Mouse (Mus musculus): ENCODE measurements around the gene Evx1. TPM values are rescaled to one million over a fixed set of nuclear protein-coding genes. Genes with fewer than 3 reads are reported as not detected.
A peak's percentile ranks its signal among the peaks of the same experiment; 100 is the strongest.

Gene Evx1
- polyA plus RNA-seq, 1 experiment from 2014 or later: not detected

GRCm38 (mm10) chr6:52366021-52366420 is 52.7 kb downstream of the Evx1 start:
- Histone ChIP-seq H3K4me3 (replicated peaks; ENCODE audit: low read length) (no peak overlapping the region), H3K9ac (replicated peaks; ENCODE audit: low read depth, low read length) (no peak overlapping the region), H3K4me1 (replicated peaks; ENCODE audit: control insufficient read depth, insufficient read depth, low read length) (peaks cover 20% of the 10 kb centered on the region), H3K36me3 (ENCODE audit: control insufficient read depth, insufficient read depth) (no peaks in the 10 kb centered on the region), H3K27me3 (replicated peaks; ENCODE audit: control insufficient read depth, insufficient read depth, low read length) (no peaks in the 10 kb centered on the region), H3K27ac (ENCODE audit: low read length) (peak overlapping the region; percentile 74; the same call in 1 of the 2 replicates), H3K4me2 (ENCODE audit: low read length) (peak overlapping the region; percentile 18; the same call in 1 of the 2 replicates), H3K9me3 (ENCODE audit: control insufficient read depth, low read length) (no peaks in the 10 kb centered on the region)
- peak; percentile 61 for ATAC-seq
- WGBS: 23% methylated on average over 2 of the region's 2 CpGs

GRCm38 (mm10) chr6:52366533-52366932 is 53.2 kb downstream of the Evx1 start:
- Histone ChIP-seq H3K27me3 (replicated peaks; ENCODE audit: control insufficient read depth, insufficient read depth, low read length) (no peaks in the 10 kb centered on the region), H3K4me3 (replicated peaks; ENCODE audit: low read length) (no peak overlapping the region), H3K27ac (ENCODE audit: low read length) (peak overlapping the region; percentile 74), H3K36me3 (ENCODE audit: control insufficient read depth, insufficient read depth) (no peaks in the 10 kb centered on the region), H3K4me1 (replicated peaks; ENCODE audit: control insufficient read depth, insufficient read depth, low read length) (peaks cover 20% of the 10 kb centered on the region), H3K4me2 (ENCODE audit: low read length) (peak overlapping the region; percentile 39), H3K9ac (replicated peaks; ENCODE audit: low read depth, low read length) (no peak overlapping the region), H3K9me3 (ENCODE audit: control insufficient read depth, low read length) (no peaks in the 10 kb centered on the region)
- 10% methylated on average over 11 of the region's 11 CpGs for WGBS
- peak; percentile 94 for ATAC-seq

- Histone ChIP-seq H3K4me2 (ENCODE audit: low read length) (peak overlapping the region; percentile 39), H3K4me1 (replicated peaks; ENCODE audit: control insufficient read depth, insufficient read depth, low read length) (peaks cover 20% of the 10 kb centered on the region), H3K27me3 (replicated peaks; ENCODE audit: control insufficient read depth, insufficient read depth, low read length) (no peaks in the 10 kb centered on the region), H3K27ac (ENCODE audit: low read length) (peak overlapping the region; percentile 67), H3K9ac (replicated peaks; ENCODE audit: low read depth, low read length) (no peak overlapping the region), H3K4me3 (replicated peaks; ENCODE audit: low read length) (no peak overlapping the region), H3K9me3 (ENCODE audit: control insufficient read depth, low read length) (no peaks in the 10 kb centered on the region), H3K36me3 (ENCODE audit: control insufficient read depth, insufficient read depth) (no peaks in the 10 kb centered on the region)
- ATAC-seq: peak; percentile 51
- 44% methylated on average over 4 of the region's 4 CpGs for WGBS
Observed at GRCm38 (mm10) chr6:52367067-52367466, 53.8 kb downstream of the Evx1 start.

Other genes starting within 250 kb of the Evx1 start
- not detected in 2 replicates for gene Hoxa1, start 155.2 kb upstream of the Evx1 start, polyA plus RNA-seq (2015; fragmentation: Nextera tagmentation; extraction: Ambion mirVana)
- not detected in 2 replicates for gene Hoxa2, start 148.7 kb upstream of the Evx1 start, polyA plus RNA-seq (2015; fragmentation: Nextera tagmentation; extraction: Ambion mirVana)
- not detected in 2 replicates for gene 5730596B20Rik, start 136.0 kb upstream of the Evx1 start, polyA plus RNA-seq (2015; fragmentation: Nextera tagmentation; extraction: Ambion mirVana)
- not detected in 2 replicates for gene Hoxa4, start 121.7 kb upstream of the Evx1 start, polyA plus RNA-seq (2015; fragmentation: Nextera tagmentation; extraction: Ambion mirVana)
- not detected in 2 replicates for gene Hoxa5, start 108.9 kb upstream of the Evx1 start, polyA plus RNA-seq (2015; fragmentation: Nextera tagmentation; extraction: Ambion mirVana)
- gene Hoxa6, start 104.8 kb upstream of the Evx1 start, polyA plus RNA-seq (2015; fragmentation: Nextera tagmentation; extraction: Ambion mirVana): not detected in 2 replicates
- gene Hoxa3, start 100.2 kb upstream of the Evx1 start, polyA plus RNA-seq (2015; fragmentation: Nextera tagmentation; extraction: Ambion mirVana): not detected in 2 replicates
- not detected in 2 replicates for gene Gm28308, start 100.2 kb upstream of the Evx1 start, polyA plus RNA-seq (2015; fragmentation: Nextera tagmentation; extraction: Ambion mirVana)
- gene Hoxa7, start 91.6 kb upstream of the Evx1 start, polyA plus RNA-seq (2015; fragmentation: Nextera tagmentation; extraction: Ambion mirVana): not detected in 2 replicates
- gene Hoxa9, start 82.4 kb upstream of the Evx1 start, polyA plus RNA-seq (2015; fragmentation: Nextera tagmentation; extraction: Ambion mirVana): 0.30 TPM in 1 of 2 replicates, not detected in the other
- gene Hoxa10, start 72.6 kb upstream of the Evx1 start, polyA plus RNA-seq (2015; fragmentation: Nextera tagmentation; extraction: Ambion mirVana): 0.29 TPM in 1 of 2 replicates, not detected in the other
- gene Hoxa11, start 67.7 kb upstream of the Evx1 start, polyA plus RNA-seq (2015; fragmentation: Nextera tagmentation; extraction: Ambion mirVana): 0.14 TPM in 1 of 2 replicates, not detected in the other
- gene Hoxa13, start 52.6 kb upstream of the Evx1 start, polyA plus RNA-seq (2015; fragmentation: Nextera tagmentation; extraction: Ambion mirVana): not detected in 2 replicates